Mouse (Mus musculus): ENCODE measurements around the gene Gck. TPM values are rescaled to one million over a fixed set of nuclear protein-coding genes. Genes with fewer than 3 reads are reported as not detected.
A peak's percentile ranks its signal among the peaks of the same experiment; 100 is the strongest.
"Not testable (repeated sequence)": the region's sequence is repeated elsewhere in the genome, so short reads cannot be mapped to it uniquely, and the experiment has no call there.

The Gck gene
- polyA plus RNA-seq, 1 experiment from 2014 or later, result 3.5 TPM

DNA sequence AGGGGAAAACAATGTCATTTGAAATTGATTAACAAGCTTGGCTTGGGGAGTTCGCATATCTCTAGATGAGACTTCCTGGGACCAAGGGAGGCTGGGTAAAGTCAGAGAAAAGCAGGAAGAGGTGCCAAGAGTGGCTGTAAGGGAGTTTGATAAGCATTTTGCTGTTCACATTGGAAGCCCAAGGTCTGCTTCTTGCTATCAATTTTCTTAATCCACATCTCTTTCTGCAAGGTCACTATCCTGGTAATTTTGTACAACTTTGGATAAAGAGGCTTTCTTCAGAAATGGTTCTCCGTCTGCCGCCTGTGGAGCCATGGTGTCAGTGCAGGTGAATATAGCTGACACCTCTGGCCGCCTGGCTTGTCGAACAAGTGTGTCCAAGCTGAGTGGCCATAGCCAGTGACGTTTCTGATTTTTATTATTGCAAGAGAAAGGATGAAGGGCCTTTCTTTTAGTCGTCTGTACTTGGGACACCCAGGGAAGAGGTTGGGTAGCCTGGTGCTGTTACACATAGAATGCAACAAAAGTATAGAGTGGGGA, 5.2 kb upstream of the Gck start:
- Histone ChIP-seq H3K27ac (replicated peaks) (peak overlapping the region; percentile 96), H3K27me3 (no peaks in the 10 kb centered on the region), H3K4me1 (peaks cover 26% of the 10 kb centered on the region), H3K9ac (peak overlapping the region; percentile 67), H3K9me3 (replicated peaks) (no peaks in the 10 kb centered on the region), H3K36me3 (peaks cover 6% of the 10 kb centered on the region), H3K4me3 (replicated peaks) (peak overlapping the region; percentile 68), H3K4me2 (replicated peaks) (peak overlapping the region; percentile 72)
- peak; percentile 74 for ATAC-seq (ENCODE audit: insufficient number of reproducible peaks, low FRiP score, low TSS enrichment, low read depth)
- WGBS, result 5% methylated on average over 7 of the region's 7 CpGs

GRCm38 (mm10) chr11:5954435-5954834, 4.6 kb upstream of the Gck start:
- ATAC-seq (ENCODE audit: insufficient number of reproducible peaks, low FRiP score, low TSS enrichment, low read depth), result no peak
- no peaks in the 10 kb centered on the region for H3K27me3 ChIP-seq
- H3K27ac ChIP-seq (replicated peaks), result no peak overlapping the region
- H3K9me3 ChIP-seq (replicated peaks), result no peaks in the 10 kb centered on the region
- peaks cover 28% of the 10 kb centered on the region for H3K4me1 ChIP-seq
- no peak overlapping the region for H3K9ac ChIP-seq
- H3K4me2 ChIP-seq (replicated peaks), result no peak overlapping the region
- no peak overlapping the region for H3K4me3 ChIP-seq (replicated peaks)
- WGBS, result 79% methylated on average over 5 of the region's 5 CpGs
- H3K36me3 ChIP-seq, result peaks cover 4% of the 10 kb centered on the region; the same call in 1 of the 2 replicates

DNA sequence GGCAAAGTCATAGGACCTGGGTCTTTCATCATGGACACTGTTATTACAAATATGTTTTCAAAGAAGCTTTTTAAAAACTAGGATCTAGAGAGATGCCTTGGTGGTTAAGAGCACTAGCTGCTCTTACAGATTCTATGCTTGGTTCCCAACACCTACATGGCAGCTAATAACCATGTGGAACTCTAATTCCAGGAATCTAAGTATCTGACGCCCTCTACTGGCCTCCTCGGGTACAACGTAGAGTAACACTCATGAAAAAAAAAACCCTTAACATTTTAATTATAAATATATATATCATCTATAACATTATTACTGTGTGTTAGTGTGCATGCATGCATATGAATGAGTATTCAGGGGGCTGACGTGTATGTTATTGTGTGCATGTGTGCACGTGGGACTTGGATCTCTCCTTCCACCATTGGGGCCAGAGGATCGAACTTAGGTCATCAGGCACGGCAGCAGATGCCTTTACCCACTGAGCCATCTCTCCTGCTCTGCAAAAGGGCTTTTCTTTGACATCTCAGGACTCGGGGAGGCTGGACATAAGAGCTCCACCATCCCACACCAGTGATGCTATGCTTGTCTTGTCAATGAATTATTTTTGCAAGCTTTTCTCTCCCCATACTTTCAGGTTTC, 3.4 kb upstream of the Gck start:
- Histone ChIP-seq H3K9ac (no peak overlapping the region), H3K36me3 (no peaks in the 10 kb centered on the region), H3K27me3 (no peaks in the 10 kb centered on the region), H3K4me3 (replicated peaks) (no peak overlapping the region), H3K4me1 (peaks cover 38% of the 10 kb centered on the region), H3K4me2 (replicated peaks) (no peak overlapping the region), H3K9me3 (replicated peaks) (no peaks in the 10 kb centered on the region), H3K27ac (replicated peaks) (no peak overlapping the region)
- 32% methylated on average over 8 of the region's 8 CpGs for WGBS
- ATAC-seq (ENCODE audit: insufficient number of reproducible peaks, low FRiP score, low TSS enrichment, low read depth), result no peak

DNA sequence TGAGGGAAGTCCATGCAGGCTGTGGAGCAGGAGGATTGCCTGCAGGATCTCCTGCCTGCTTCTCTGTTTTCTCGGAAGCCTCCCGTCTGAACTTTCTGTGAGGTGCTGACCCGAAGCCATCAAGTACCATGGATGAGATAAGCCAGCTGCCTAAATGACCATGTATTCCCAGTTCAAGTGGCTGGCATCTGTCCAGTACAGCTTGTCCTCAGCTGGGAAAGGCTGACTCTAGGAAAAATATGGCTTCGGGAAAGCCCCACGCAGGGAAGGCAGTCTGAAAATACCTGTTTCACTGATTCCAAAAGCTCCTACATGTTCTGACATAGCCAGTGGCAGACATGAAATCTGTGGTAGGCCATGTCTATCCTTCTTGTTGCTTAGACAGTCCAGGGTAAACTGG, 2.6 kb upstream of the Gck start:
- no peak overlapping the region for H3K4me2 ChIP-seq (replicated peaks)
- H3K9ac ChIP-seq, result no peak overlapping the region
- no peaks in the 10 kb centered on the region for H3K9me3 ChIP-seq (replicated peaks)
- no peaks in the 10 kb centered on the region for H3K36me3 ChIP-seq
- WGBS, result 72% methylated on average over 5 of the region's 5 CpGs
- ATAC-seq (ENCODE audit: insufficient number of reproducible peaks, low FRiP score, low TSS enrichment, low read depth), result no peak
- H3K4me3 ChIP-seq (replicated peaks), result no peak overlapping the region
- no peak overlapping the region for H3K27ac ChIP-seq (replicated peaks)
- H3K27me3 ChIP-seq, result no peaks in the 10 kb centered on the region
- H3K4me1 ChIP-seq, result peaks cover 38% of the 10 kb centered on the region

DNA sequence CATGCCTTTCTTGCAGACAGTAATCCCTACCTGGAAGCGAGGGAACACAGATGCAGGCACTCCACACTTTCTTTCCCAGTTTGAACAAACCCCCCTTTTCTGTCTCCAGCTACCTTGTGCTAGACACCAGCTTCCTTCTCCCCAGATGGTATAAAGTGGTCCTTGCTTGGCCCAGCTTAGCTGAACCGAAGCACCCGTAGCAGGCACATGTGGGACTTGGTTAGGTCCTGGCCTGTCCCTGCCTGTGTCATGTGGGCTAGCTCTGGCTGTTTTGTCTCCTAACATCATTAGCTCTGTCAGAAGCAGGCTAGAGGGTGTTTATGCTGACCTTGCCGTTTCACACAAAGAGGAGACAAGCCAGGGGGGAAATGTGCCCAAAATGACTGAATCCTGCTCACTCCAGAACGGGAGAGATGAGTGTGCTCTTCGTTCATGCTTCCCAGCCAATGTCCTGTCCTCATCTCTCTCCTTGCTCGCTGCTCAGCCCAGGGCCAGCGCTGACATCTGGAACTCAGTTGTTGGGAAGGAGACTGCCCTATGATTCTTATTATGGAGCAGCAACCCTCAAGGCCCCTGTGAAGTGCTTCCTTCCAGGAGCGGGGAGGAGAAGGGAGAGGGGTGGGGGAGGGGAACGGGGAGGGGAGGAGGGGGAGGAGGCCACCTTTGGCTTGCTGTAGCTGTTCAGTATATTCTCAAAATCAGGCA, 1.2 kb downstream of the Gck start:
- no peak overlapping the region for H3K4me2 ChIP-seq (replicated peaks)
- H3K27ac ChIP-seq (replicated peaks), result peak overlapping the region; percentile 53
- no peaks in the 10 kb centered on the region for H3K9me3 ChIP-seq (replicated peaks)
- 35% methylated on average over 10 of the region's 10 CpGs for WGBS
- no peak overlapping the region for H3K4me3 ChIP-seq (replicated peaks)
- H3K36me3 ChIP-seq, result no peaks in the 10 kb centered on the region
- no peak for ATAC-seq (ENCODE audit: insufficient number of reproducible peaks, low FRiP score, low TSS enrichment, low read depth)
- no peak overlapping the region for H3K9ac ChIP-seq
- H3K4me1 ChIP-seq, result peaks cover 16% of the 10 kb centered on the region
- no peaks in the 10 kb centered on the region for H3K27me3 ChIP-seq

- H3K27ac ChIP-seq (replicated peaks), result no peak overlapping the region
- H3K4me2 ChIP-seq (replicated peaks), result no peak overlapping the region
- no peak overlapping the region for H3K9ac ChIP-seq
- H3K4me1 ChIP-seq, result peaks cover 16% of the 10 kb centered on the region
- no peak for ATAC-seq (ENCODE audit: insufficient number of reproducible peaks, low FRiP score, low TSS enrichment, low read depth)
- no peaks in the 10 kb centered on the region for H3K27me3 ChIP-seq
- H3K4me3 ChIP-seq (replicated peaks), result no peak overlapping the region
- H3K9me3 ChIP-seq (replicated peaks), result no peaks in the 10 kb centered on the region
- WGBS, result 43% methylated on average over 4 of the region's 4 CpGs
- no peaks in the 10 kb centered on the region for H3K36me3 ChIP-seq
Measured at GRCm38 (mm10) chr11:5947796-5948195, 2.1 kb downstream of the Gck start.

DNA sequence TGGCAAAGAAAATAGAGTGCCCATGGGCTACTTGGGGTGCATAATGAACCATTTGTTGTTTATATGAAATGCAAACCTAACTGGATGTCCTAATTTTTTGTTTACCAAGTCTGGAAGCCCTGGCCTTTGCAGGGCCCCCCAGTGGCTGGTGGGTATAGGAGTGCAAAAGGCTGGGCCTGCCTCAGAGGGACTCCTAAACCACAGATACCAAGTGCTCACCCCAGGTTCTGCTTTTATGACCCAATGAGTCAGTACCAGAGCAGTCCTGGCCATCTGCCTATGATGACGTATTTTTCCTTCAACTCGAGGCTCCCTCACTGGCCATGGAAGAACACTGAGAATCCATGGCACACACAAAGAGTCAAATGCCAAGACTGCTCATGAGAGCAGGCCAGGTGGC, 4.8 kb downstream of the Gck start:
- no peaks in the 10 kb centered on the region for H3K36me3 ChIP-seq
- peaks cover 16% of the 10 kb centered on the region for H3K4me1 ChIP-seq
- H3K27ac ChIP-seq (replicated peaks), result no peak overlapping the region
- H3K27me3 ChIP-seq, result no peaks in the 10 kb centered on the region
- WGBS, result 74% methylated on average over 2 of the region's 2 CpGs
- no peak for ATAC-seq (ENCODE audit: insufficient number of reproducible peaks, low FRiP score, low TSS enrichment, low read depth)
- H3K9ac ChIP-seq, result no peak overlapping the region
- no peak overlapping the region for H3K4me3 ChIP-seq (replicated peaks)
- no peak overlapping the region for H3K4me2 ChIP-seq (replicated peaks)
- H3K9me3 ChIP-seq (replicated peaks), result no peaks in the 10 kb centered on the region

DNA sequence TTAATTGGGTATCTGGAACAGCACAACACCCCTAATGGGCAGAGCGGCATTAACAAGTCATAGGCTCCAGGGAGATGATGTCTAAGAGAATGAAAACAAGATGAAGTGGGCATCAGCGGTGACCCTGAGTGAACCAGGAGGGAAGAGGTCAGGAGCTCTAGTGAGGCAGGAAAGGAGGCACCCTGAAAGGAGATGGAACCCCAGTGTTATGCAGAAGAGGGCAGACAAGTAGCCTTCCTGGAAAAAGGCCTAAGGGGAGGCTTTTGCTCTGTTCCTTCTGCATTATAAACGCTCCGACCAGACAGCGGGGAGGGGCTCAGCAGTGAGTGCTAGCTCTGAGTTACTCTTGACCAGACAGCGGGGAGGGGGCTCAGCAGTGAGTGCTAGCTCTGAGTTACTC, 6.9 kb downstream of the Gck start:
- Histone ChIP-seq H3K27me3 (no peaks in the 10 kb centered on the region), H3K9me3 (replicated peaks) (no peaks in the 10 kb centered on the region), H3K9ac (no peak overlapping the region), H3K4me1 (no peaks in the 10 kb centered on the region), H3K36me3 (no peaks in the 10 kb centered on the region), H3K27ac (replicated peaks) (no peak overlapping the region), H3K4me3 (replicated peaks) (no peak overlapping the region), H3K4me2 (replicated peaks) (no peak overlapping the region)
- ATAC-seq (ENCODE audit: insufficient number of reproducible peaks, low FRiP score, low TSS enrichment, low read depth), result no peak
- 54% methylated on average over 6 of the region's 6 CpGs for WGBS

DNA sequence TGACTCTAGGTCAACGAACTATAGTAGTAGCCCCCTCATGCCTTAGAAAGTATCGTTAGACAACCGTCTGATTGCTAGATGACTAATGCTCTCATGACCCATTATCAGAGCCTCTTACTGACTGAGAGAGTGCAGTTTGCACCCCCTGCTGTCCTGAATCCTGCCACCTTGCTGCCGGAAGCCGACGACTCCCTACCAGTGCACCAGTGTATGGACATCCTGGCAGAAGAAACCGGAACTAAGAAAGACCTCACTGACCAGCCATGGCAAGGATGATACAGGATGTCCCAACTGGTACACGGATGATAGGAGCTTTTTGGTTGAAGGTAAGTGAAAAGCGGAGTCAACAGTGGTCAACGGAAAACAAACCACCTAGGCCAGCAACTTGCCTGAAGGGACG, 15.3 kb downstream of the Gck start:
- not testable (repeated sequence) for H3K4me2 ChIP-seq (replicated peaks); ATAC-seq (ENCODE audit: insufficient number of reproducible peaks, low FRiP score, low TSS enrichment, low read depth); H3K9me3 ChIP-seq (replicated peaks); H3K4me3 ChIP-seq (replicated peaks); H3K9ac ChIP-seq; H3K4me1 ChIP-seq; H3K27ac ChIP-seq (replicated peaks); H3K36me3 ChIP-seq; H3K27me3 ChIP-seq
- WGBS, result 95% methylated on average over 11 of the region's 11 CpGs

GRCm38 (mm10) chr11:5931947-5932346, 17.9 kb downstream of the Gck start:
- not testable (repeated sequence) for H3K9me3 ChIP-seq (replicated peaks); H3K9ac ChIP-seq; H3K27ac ChIP-seq (replicated peaks); H3K36me3 ChIP-seq; H3K4me2 ChIP-seq (replicated peaks); ATAC-seq (ENCODE audit: insufficient number of reproducible peaks, low FRiP score, low TSS enrichment, low read depth); H3K4me1 ChIP-seq; H3K4me3 ChIP-seq (replicated peaks); H3K27me3 ChIP-seq
- WGBS, result 77% methylated on average over 6 of the region's 6 CpGs

GRCm38 (mm10) chr11:5930578-5930977, 19.3 kb downstream of the Gck start:
- no peak overlapping the region for H3K4me3 ChIP-seq (replicated peaks)

More at GRCm38 (mm10) chr11:5930578-5930977, 19.3 kb downstream of the Gck start:
- Histone ChIP-seq H3K9me3 (replicated peaks) (no peaks in the 10 kb centered on the region), H3K27ac (replicated peaks) (no peak overlapping the region), H3K4me2 (replicated peaks) (no peak overlapping the region), H3K4me1 (no peaks in the 10 kb centered on the region), H3K9ac (no peak overlapping the region), H3K27me3 (no peaks in the 10 kb centered on the region), H3K36me3 (no peaks in the 10 kb centered on the region)
- WGBS, result 38% methylated on average over 1 of the region's 1 CpGs
- ATAC-seq (ENCODE audit: insufficient number of reproducible peaks, low FRiP score, low TSS enrichment, low read depth), result no peak

All from embryonic facial prominence, embryonic 15.5 days (tissue).